Mouse (Mus musculus) thymus, adult 2 months (tissue): ENCODE measurements around the gene Gm20388. TPM values are rescaled to one million over a fixed set of nuclear protein-coding genes. Genes with fewer than 3 reads are reported as not detected.

Source experiments
- DNase-seq: peaks from one replicate; pipeline ENCODE4 v3.0.0; 2021
- H3K27ac ChIP-seq: fragments of 200-500 bp; 2 replicates; pipeline ENCODE4 v1.5.1; 2012; ENCODE audit warnings: low read length, control low read depth; ENCODE audit not compliant: control insufficient read depth, insufficient read depth
- H3K27me3 ChIP-seq: fragments of 200-500 bp; 2 replicates; pipeline ENCODE4 v1.6.1; 2012; ENCODE audit warnings: mild to moderate bottlenecking, low read length, moderate library complexity, mixed read lengths; ENCODE audit not compliant: control insufficient read depth, insufficient read depth
- H3K36me3 ChIP-seq: fragments of 200-500 bp; 2 replicates; pipeline ENCODE4 v1.6.1; 2012; ENCODE audit warnings: mild to moderate bottlenecking, low read length, moderate library complexity; ENCODE audit not compliant: control insufficient read depth, insufficient read depth
- H3K4me1 ChIP-seq: fragments of 200-500 bp; replicated peaks from 2 replicates; pipeline ENCODE4 v1.6.1; 2012; ENCODE audit warnings: low read length; ENCODE audit not compliant: control insufficient read depth, insufficient read depth
- H3K4me3 ChIP-seq: fragments of 200-500 bp; 2 replicates; pipeline ENCODE4 v1.5.1; 2012; ENCODE audit warnings: mild to moderate bottlenecking, low read length, control low read depth, moderate library complexity; ENCODE audit not compliant: control insufficient read depth, insufficient read depth
- CTCF ChIP-seq: fragments of 200-500 bp; IDR thresholded peaks from 2 replicates; pipeline ENCODE4 v1.5.1; 2012; ENCODE audit warnings: mild to moderate bottlenecking, control low read depth, low read length, moderate library complexity, borderline replicate concordance; ENCODE audit not compliant: control insufficient read depth, poor library complexity, insufficient read depth; ENCODE audit errors: extremely low read depth
- POLR2A ChIP-seq: fragments of 200-500 bp; IDR thresholded peaks from 2 replicates; pipeline ENCODE4 v1.6.1; 2012; ENCODE audit warnings: mild to moderate bottlenecking, low read length, control low read depth, moderate library complexity; ENCODE audit not compliant: control insufficient read depth, poor library complexity, insufficient read depth; ENCODE audit errors: extremely low read depth
- WGBS: fragments of 180-500 bp; shearing (Covaris S2); methylation state at CpG from one replicate; pipeline ENCODE4 v1.1.7; 2018; 5-methylcytosine and 5-hydroxymethylcytosine counted together
- polyA plus RNA-seq: library from polyadenylated mRNA; depleted of rRNA; stranded (reverse); fragments of >200 nt; gene quantifications from 2 replicates; pipeline ENCODE4 v1.2.3, GENCODE M21; 2012

Gm20388 gene
- polyA plus RNA-seq, 1 experiment = 103 TPM

- Histone ChIP-seq H3K27ac (no peak overlapping the region), H3K27me3 (no peaks in the 10 kb centered on the region), H3K36me3 (no peaks in the 10 kb centered on the region), H3K4me3 (no peak overlapping the region), H3K4me1 (peaks cover 85% of the 10 kb centered on the region)
- TF ChIP-seq CTCF (no peak), POLR2A (no peak)
- no peak for DNase-seq
- 70% methylated on average over 11 of the region's 11 CpGs for WGBS
These were observed 4373.1 kb downstream of the Gm20388 start for GRCm38 (mm10) chr8:124283644-124284332.

GRCm38 (mm10) chr8:124284333-124284711 lies 4373.7 kb downstream of the Gm20388 start:
- H3K27me3 ChIP-seq = no peaks in the 10 kb centered on the region
- H3K4me1 ChIP-seq = peaks cover 87% of the 10 kb centered on the region
- WGBS = 94% methylated on average over 6 of the region's 6 CpGs
- DNase-seq = no peak
- H3K4me3 ChIP-seq = no peak overlapping the region
- H3K27ac ChIP-seq = no peak overlapping the region
- no peaks in the 10 kb centered on the region for H3K36me3 ChIP-seq
- TF ChIP-seq CTCF (no peak), POLR2A (no peak)

GRCm38 (mm10) chr8:124284984-124285576 lies 4374.4 kb downstream of the Gm20388 start:
- DNase-seq = no peak
- Histone ChIP-seq H3K27ac (no peak overlapping the region), H3K36me3 (no peaks in the 10 kb centered on the region), H3K27me3 (no peaks in the 10 kb centered on the region), H3K4me3 (no peak overlapping the region), H3K4me1 (peaks cover 83% of the 10 kb centered on the region)
- TF ChIP-seq CTCF (no peak), POLR2A (no peak)
- 63% methylated on average over 9 of the region's 9 CpGs for WGBS

- Histone ChIP-seq H3K4me1 (peaks cover 80% of the 10 kb centered on the region), H3K27ac (no peak overlapping the region), H3K27me3 (no peaks in the 10 kb centered on the region), H3K36me3 (no peaks in the 10 kb centered on the region), H3K4me3 (no peak overlapping the region)
- TF ChIP-seq CTCF (peak; percentile 55; the same call in 1 of the 2 replicates), POLR2A (no peak)
- DNase-seq = peak; percentile 33
- 44% methylated on average over 4 of the region's 4 CpGs for WGBS
These were observed 4376.0 kb downstream of the Gm20388 start for GRCm38 (mm10) chr8:124286461-124287124.

GRCm38 (mm10) chr8:124288215-124288864 lies 4377.7 kb downstream of the Gm20388 start:
- 29% methylated on average over 4 of the region's 4 CpGs for WGBS
- Histone ChIP-seq H3K27me3 (no peaks in the 10 kb centered on the region), H3K4me3 (no peak overlapping the region), H3K4me1 (peaks cover 62% of the 10 kb centered on the region), H3K27ac (no peak overlapping the region), H3K36me3 (no peaks in the 10 kb centered on the region)
- no peak for DNase-seq
- TF ChIP-seq CTCF (no peak), POLR2A (no peak)

GRCm38 (mm10) chr8:124289481-124290050 lies 4378.9 kb downstream of the Gm20388 start:
- TF ChIP-seq POLR2A (no peak), CTCF (no peak)

More at GRCm38 (mm10) chr8:124289481-124290050, 4378.9 kb downstream of the Gm20388 start:
- no peak for DNase-seq
- no peaks in the 10 kb centered on the region for H3K27me3 ChIP-seq
- no peak overlapping the region for H3K4me3 ChIP-seq
- H3K36me3 ChIP-seq = no peaks in the 10 kb centered on the region
- peak overlapping the region; percentile 19; the same call in 1 of the 2 replicates for H3K27ac ChIP-seq
- 91% methylated on average over 5 of the region's 5 CpGs for WGBS
- H3K4me1 ChIP-seq = peaks cover 55% of the 10 kb centered on the region
